11 mouse cellular contexts compared by ENCODE assay signal in the genomic region with DNA sequence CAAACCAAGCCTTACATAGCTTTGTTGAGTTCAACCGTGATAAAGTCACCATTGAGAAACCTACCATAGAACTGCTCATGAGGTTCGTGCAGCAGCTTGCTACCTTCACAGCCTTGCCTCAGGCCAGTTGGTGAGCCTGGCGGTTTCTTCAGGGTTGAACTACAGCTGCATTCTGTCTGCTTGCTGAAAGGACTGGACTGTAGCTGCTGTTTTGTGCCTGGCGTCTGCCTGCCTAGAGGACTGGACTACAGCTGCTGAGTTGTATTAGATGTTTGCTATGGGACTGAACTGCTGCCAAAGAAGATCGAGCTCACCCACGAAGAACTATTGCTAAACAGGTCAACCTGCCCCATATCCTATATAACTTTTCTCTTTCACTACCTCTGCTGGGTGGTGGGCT.
"Had no signal": no experiment of that assay in that cellular context is flagged by ENCODE, and none has a peak within 500 bp of the region (broad histone marks: within the 10 kb centered on the region; RNA-seq: fewer than 3 reads in every experiment).

No protein-coding gene starts in this region.

- DNase-seq: kidney, adult 2 months; kidney, postnatal 25 days; right cerebral cortex, postnatal 14 days; thymus, postnatal 36 days had no signal

- H3K4me3 ChIP-seq: kidney, embryonic 15.5 days; left cerebral cortex, adult 2 months; limb, embryonic 10.5 days; liver, embryonic 15.5 days; midbrain, embryonic 12.5 days had no signal

- H3K9me3 ChIP-seq: kidney, embryonic 15.5 days; limb, embryonic 10.5 days; liver, embryonic 15.5 days; midbrain, embryonic 12.5 days had no signal

- H3K9ac ChIP-seq: kidney, embryonic 15.5 days; liver, embryonic 15.5 days; midbrain, embryonic 12.5 days had no signal

- ATAC-seq: intestine, embryonic 16.5 days had no signal

- H3K27me3 ChIP-seq: liver, embryonic 15.5 days; midbrain, embryonic 12.5 days had no signal

- H3K4me1 ChIP-seq: kidney, embryonic 15.5 days; limb, embryonic 10.5 days; liver, embryonic 15.5 days; midbrain, embryonic 12.5 days had no signal

- H3K4me2 ChIP-seq: kidney, embryonic 15.5 days; liver, embryonic 11.5 days; liver, embryonic 15.5 days; midbrain, embryonic 12.5 days had no signal

- H3K27ac ChIP-seq: kidney, embryonic 15.5 days; left cerebral cortex, adult 2 months; limb, embryonic 10.5 days; liver, embryonic 15.5 days; midbrain, embryonic 12.5 days had no signal

- H3K36me3 ChIP-seq: kidney, embryonic 15.5 days; limb, embryonic 10.5 days; liver, embryonic 15.5 days; midbrain, embryonic 12.5 days had no signal
